Mouse (Mus musculus): ENCODE measurements around the gene Sptbn4. TPM values are rescaled to one million over a fixed set of nuclear protein-coding genes. Genes with fewer than 3 reads are reported as not detected.

The Sptbn4 gene
- total and polyA plus RNA-seq, 2 experiments, result 0.06 TPM; not detected in 1

DNA sequence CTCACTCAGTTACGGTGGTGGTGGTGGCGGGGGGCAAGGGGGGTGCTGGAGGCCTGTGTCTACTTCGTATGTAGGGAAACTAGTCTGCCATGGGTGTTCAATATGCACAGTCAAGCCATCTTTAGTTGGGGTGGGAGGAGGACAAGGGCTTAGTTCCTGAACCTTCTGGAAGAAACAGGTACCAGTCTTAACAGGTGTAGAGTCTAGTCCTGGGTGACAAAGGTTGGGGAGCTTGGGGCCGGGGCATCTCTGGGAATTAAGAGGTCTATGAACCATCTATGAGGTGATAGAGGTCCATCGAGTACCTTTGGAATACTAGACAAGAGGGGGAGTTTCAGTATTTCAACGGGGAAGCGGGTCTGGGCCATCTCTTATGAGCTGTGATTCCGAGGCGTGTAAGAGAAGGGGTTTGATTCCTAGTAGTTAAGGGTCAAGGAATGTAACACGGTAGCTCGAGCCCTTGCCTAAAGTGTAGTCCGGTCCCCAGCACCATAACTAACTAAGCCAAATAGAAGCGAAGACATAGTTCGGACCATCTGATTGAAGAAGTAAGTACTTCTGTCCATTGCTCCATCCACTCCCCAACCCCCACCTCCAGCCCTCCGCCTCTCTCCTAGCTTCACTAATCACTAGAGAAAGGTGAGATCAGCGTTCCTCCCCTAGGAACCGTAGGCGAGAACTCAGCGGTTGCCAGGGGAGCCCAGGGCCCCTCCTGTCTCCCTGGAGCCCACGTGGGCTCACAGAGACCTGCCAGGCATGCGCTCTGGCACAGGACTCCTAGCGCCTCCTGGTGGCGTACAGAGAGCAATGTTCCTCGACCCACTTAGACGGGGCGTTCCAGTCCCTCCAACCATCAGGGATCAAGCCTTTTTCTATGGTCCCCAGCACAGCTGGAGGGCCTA, 50.2 kb downstream of the Sptbn4 start:
- Histone ChIP-seq H3K27ac (replicated peaks; ENCODE audit: insufficient read depth, low read depth, low read length) (no peak overlapping the region), H3K4me3 (ENCODE audit: insufficient read depth, low read depth, low read length) (no peak overlapping the region), H3K4me1 (ENCODE audit: control insufficient read depth, insufficient read depth, low read length) (no peaks in the 10 kb centered on the region), H3K27me3 (ENCODE audit: control insufficient read depth, insufficient read depth, low read length) (peaks cover 16% of the 10 kb centered on the region), H3K9ac (ENCODE audit: low read depth, low read length) (no peak overlapping the region), H3K36me3 (ENCODE audit: control insufficient read depth, insufficient read depth, low read length) (no peaks in the 10 kb centered on the region), H3K79me2 (ENCODE audit: control insufficient read depth, insufficient read depth, low read length) (no peaks in the 10 kb centered on the region)
- 22% methylated on average over 26 of the region's 26 CpGs for WGBS
- DNase-seq (ENCODE audit: extremely low read depth, low read depth, low spot score), result peak; percentile 2
- TF ChIP-seq POLR2A (IDR thresholded peaks at IDR 0.05; ENCODE audit: extremely low read depth, insufficient read depth, low read length) (no peak), CTCF (IDR thresholded peaks at IDR 0.05; ENCODE audit: low read depth, low read length) (peak; percentile 77)

DNA sequence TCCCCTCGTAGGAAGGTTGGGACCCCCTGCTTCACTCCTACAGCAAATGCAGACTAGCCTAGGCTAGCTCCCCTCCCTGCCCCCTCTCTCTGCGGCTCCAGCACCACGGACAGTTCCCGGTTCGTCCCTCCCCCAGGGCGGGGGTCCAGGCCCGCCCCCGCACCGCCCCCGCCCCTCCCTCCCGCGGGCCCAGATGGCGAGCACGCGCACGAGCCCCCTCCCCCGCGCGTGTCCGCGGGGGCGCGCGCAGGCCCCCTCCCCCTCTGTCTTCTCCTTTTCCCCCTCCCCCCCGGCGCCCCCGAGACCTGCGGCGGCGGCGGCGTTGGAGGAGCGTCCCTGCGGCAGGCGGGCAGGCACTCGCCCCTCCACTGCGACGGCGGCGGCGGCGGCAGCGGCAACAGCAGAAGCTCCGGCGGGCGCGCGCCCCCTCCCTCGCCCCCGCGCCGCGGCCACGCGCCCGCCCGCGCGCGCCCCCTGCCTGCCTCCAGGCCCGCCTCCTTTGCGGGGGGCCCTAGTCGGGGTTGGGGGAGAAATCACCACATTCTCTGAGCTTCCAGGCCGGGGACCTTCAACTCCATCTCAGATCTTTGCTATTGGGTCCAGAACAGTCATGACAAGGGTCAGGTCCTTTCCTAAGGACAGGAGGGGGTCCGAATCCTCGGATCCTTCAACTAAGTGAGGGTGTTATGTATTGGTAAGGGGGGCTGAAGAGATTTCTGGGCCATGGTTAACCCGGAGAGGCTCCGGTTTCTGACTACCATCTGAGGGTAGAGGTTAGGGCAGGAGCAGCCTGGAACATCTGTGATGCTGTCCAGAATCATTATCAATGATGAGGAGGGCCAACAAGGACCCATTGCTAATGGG, 51.1 kb downstream of the Sptbn4 start:
- Histone ChIP-seq H3K4me3 (ENCODE audit: insufficient read depth, low read depth, low read length) (no peak overlapping the region), H3K4me1 (ENCODE audit: control insufficient read depth, insufficient read depth, low read length) (no peaks in the 10 kb centered on the region), H3K79me2 (ENCODE audit: control insufficient read depth, insufficient read depth, low read length) (no peaks in the 10 kb centered on the region), H3K27me3 (ENCODE audit: control insufficient read depth, insufficient read depth, low read length) (peaks cover 16% of the 10 kb centered on the region), H3K9ac (ENCODE audit: low read depth, low read length) (no peak overlapping the region), H3K36me3 (ENCODE audit: control insufficient read depth, insufficient read depth, low read length) (no peaks in the 10 kb centered on the region), H3K27ac (replicated peaks; ENCODE audit: insufficient read depth, low read depth, low read length) (no peak overlapping the region)
- TF ChIP-seq CTCF (IDR thresholded peaks at IDR 0.05; ENCODE audit: low read depth, low read length), result no peak
- no peak for TF ChIP-seq POLR2A (IDR thresholded peaks at IDR 0.05; ENCODE audit: extremely low read depth, insufficient read depth, low read length)
- WGBS, result 3% methylated on average over 37 of the region's 68 CpGs
- DNase-seq (ENCODE audit: extremely low read depth, low read depth, low spot score), result no peak

DNA sequence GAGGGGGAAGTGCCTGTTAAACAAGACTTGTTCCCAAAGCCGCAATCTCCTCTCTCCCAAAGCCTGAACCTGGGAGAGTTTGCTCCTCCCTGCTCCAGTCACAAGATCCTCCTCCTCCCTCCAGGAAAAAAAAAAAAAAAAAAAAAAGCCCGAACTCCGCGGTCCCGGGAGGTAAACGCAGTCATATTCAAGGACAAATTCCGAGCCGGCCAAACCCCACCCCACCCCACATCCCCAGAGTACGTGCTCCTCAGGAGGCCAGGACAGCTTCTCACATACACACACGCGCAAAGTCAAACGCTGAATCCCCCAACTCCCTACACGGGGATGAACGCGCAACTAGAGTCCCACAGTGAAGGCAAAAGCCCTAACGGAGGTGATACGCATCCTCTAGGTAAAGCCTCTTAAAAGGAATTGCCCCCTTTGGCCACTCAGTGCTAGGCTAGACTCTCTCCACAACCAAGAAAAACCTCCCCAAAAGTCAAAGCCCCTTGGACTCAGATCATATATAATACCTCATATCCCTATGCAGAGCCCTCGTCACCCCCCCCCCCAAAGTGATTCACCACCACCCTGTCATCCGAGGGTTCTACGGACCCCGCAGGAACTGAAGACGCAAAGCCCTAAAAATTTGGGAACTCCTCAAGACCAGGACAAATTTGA, 51.8 kb downstream of the Sptbn4 start:
- Histone ChIP-seq H3K36me3 (ENCODE audit: control insufficient read depth, insufficient read depth, low read length) (no peaks in the 10 kb centered on the region), H3K4me1 (ENCODE audit: control insufficient read depth, insufficient read depth, low read length) (no peaks in the 10 kb centered on the region), H3K27me3 (ENCODE audit: control insufficient read depth, insufficient read depth, low read length) (peaks cover 16% of the 10 kb centered on the region), H3K4me3 (ENCODE audit: insufficient read depth, low read depth, low read length) (no peak overlapping the region), H3K79me2 (ENCODE audit: control insufficient read depth, insufficient read depth, low read length) (no peaks in the 10 kb centered on the region), H3K27ac (replicated peaks; ENCODE audit: insufficient read depth, low read depth, low read length) (no peak overlapping the region), H3K9ac (ENCODE audit: low read depth, low read length) (no peak overlapping the region)
- WGBS, result 5% methylated on average over 22 of the region's 22 CpGs
- no peak for DNase-seq (ENCODE audit: extremely low read depth, low read depth, low spot score)
- TF ChIP-seq CTCF (IDR thresholded peaks at IDR 0.05; ENCODE audit: low read depth, low read length), result no peak
- TF ChIP-seq POLR2A (IDR thresholded peaks at IDR 0.05; ENCODE audit: extremely low read depth, insufficient read depth, low read length), result no peak

DNA sequence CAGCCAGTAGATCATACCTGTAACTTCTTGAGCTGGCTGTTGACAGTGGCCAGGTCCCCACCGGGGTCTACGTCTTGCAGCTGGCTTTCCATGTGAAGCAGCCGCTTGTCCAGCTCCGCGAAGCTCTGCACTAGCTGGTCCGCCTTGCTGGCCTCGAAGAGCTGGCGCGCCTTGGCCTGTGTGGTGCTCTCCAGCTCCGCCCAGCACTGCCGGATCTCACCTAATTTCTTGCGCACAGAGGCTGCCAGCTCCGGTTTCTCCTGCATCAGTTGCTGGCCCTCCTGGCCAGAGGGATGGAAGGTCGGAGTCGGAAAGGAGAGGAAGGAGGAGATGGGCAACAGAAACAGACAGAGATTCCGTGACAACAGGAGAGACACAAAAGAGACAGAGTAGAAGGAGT, 56.1 kb downstream of the Sptbn4 start:
- 46% methylated on average over 16 of the region's 16 CpGs for WGBS
- Histone ChIP-seq H3K4me1 (ENCODE audit: control insufficient read depth, insufficient read depth, low read length) (no peaks in the 10 kb centered on the region), H3K9ac (ENCODE audit: low read depth, low read length) (no peak overlapping the region), H3K27ac (replicated peaks; ENCODE audit: insufficient read depth, low read depth, low read length) (no peak overlapping the region), H3K79me2 (ENCODE audit: control insufficient read depth, insufficient read depth, low read length) (no peaks in the 10 kb centered on the region), H3K27me3 (ENCODE audit: control insufficient read depth, insufficient read depth, low read length) (peaks cover 9% of the 10 kb centered on the region), H3K36me3 (ENCODE audit: control insufficient read depth, insufficient read depth, low read length) (no peaks in the 10 kb centered on the region), H3K4me3 (ENCODE audit: insufficient read depth, low read depth, low read length) (no peak overlapping the region)
- no peak for DNase-seq (ENCODE audit: extremely low read depth, low read depth, low spot score)
- TF ChIP-seq POLR2A (IDR thresholded peaks at IDR 0.05; ENCODE audit: extremely low read depth, insufficient read depth, low read length), result no peak
- TF ChIP-seq CTCF (IDR thresholded peaks at IDR 0.05; ENCODE audit: low read depth, low read length), result no peak

DNA sequence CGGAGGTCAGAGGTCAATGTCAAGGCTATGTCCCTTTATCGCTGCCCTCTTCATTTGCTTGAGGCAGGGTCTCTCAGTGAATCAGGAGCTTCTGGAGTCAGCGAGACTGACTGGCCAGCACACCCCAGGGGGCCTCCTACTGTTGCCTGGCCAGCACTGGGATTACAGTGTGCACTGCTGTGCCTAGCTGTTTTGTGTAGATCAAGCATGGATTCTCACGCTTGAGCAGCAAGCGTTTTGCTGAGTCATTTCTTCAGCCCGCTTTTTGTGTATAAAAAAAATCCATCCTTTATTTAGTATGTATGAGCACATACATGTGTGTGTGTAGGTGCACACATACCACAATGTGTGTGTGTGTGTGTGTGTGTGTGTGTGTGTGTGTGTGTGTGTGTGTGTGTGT, 58.3 kb downstream of the Sptbn4 start:
- Histone ChIP-seq H3K4me1 (ENCODE audit: control insufficient read depth, insufficient read depth, low read length) (no peaks in the 10 kb centered on the region), H3K9ac (ENCODE audit: low read depth, low read length) (no peak overlapping the region), H3K27ac (replicated peaks; ENCODE audit: insufficient read depth, low read depth, low read length) (no peak overlapping the region), H3K27me3 (ENCODE audit: control insufficient read depth, insufficient read depth, low read length) (peaks cover 4% of the 10 kb centered on the region; the same call in 1 of the 2 replicates), H3K4me3 (ENCODE audit: insufficient read depth, low read depth, low read length) (no peak overlapping the region), H3K79me2 (ENCODE audit: control insufficient read depth, insufficient read depth, low read length) (no peaks in the 10 kb centered on the region), H3K36me3 (ENCODE audit: control insufficient read depth, insufficient read depth, low read length) (no peaks in the 10 kb centered on the region)
- WGBS, result 70% methylated on average over 6 of the region's 6 CpGs
- TF ChIP-seq CTCF (IDR thresholded peaks at IDR 0.05; ENCODE audit: low read depth, low read length), result no peak
- no peak for TF ChIP-seq POLR2A (IDR thresholded peaks at IDR 0.05; ENCODE audit: extremely low read depth, insufficient read depth, low read length)
- no peak for DNase-seq (ENCODE audit: extremely low read depth, low read depth, low spot score)
